Mouse (Mus musculus) cerebellum, adult 2 months (tissue): ENCODE measurements around the gene Chrna4.

Source experiments
- CTCF ChIP-seq: fragments of 200-500 bp; IDR thresholded peaks from 2 replicates; pipeline ENCODE4 v1.5.1; 2011; ENCODE audit warnings: low read depth, mild to moderate bottlenecking, control low read depth, low read length, moderate library complexity, borderline replicate concordance; ENCODE audit not compliant: insufficient read depth
- POLR2A ChIP-seq: fragments of 200-500 bp; IDR thresholded peaks from 2 replicates; pipeline ENCODE4 v1.6.1; 2011; ENCODE audit warnings: low read length, control low read depth, borderline replicate concordance; ENCODE audit not compliant: insufficient read depth

DNA sequence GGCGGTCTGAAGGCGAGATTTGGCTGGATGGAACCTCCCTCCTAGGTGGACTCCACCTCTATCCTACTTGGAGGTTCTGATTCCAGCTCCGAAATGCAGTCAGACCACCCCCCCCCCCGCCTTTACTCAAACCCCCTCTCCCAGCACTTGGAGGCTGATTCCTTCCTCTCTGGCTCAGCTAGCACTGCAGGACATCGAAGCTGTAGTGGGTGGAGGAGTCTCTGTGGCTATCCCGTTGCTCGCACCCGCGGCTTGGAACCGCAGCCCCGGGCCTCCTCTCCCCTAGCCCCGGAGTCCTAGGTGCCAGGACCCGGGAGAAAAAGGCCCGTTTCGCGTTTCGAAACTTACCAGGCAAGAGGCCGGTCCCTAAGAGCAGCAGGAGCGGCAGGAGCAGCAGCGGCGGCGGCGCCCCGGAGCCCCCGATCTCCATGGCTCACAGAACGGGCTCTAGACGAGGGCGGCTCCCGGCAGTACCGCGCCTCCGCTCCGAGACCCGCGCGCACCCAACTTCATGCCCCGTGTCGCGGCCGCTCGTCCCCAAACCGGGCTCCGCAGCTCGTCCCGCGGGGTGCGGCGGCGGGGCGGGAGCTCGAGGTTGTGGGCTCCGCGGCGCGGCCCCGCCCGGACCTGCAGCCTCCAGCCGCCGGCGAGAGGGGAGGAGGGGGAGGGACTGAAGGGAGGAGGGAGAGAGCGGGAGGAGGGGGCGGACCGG is 4.5 kb downstream of the Chrna4 start:
- TF ChIP-seq CTCF (no peak), POLR2A (no peak)
